Mouse (Mus musculus) heart, embryonic 14.5 days (tissue): ENCODE data around the gene Mapk8ip1. TPM values are rescaled to one million over a fixed set of nuclear protein-coding genes. Genes with fewer than 3 reads are reported as not detected.

Experiments
- ATAC-seq: fragments of 200-750 bp; cut with Nextera tagmentation; 2 replicates; pipeline ENCODE4 v1.8.0; 2017; ENCODE audit warnings: low read depth, moderate TSS enrichment; ENCODE audit not compliant: insufficient number of reproducible peaks, insufficient read depth, low FRiP score
- H3K27ac ChIP-seq, 2 experiments: fragments of 200-500 bp in 1 of 2; fragments of 300-500 bp in 1 of 2; sonication (generic) in 1 of 2; replicated peaks in 1 of 2; 2 replicates each; pipeline ENCODE4 v1.5.1; 2012 to 2014; ENCODE audit warnings: low read depth in 2 of 2, low read length in 2 of 2, control low read depth in 1 of 2, mild to moderate bottlenecking in 1 of 2, mixed read lengths in 1 of 2; ENCODE audit not compliant: control insufficient read depth in 1 of 2, insufficient read depth in 1 of 2
- H3K27me3 ChIP-seq: fragments of 300-500 bp; sonication (generic); 2 replicates; pipeline ENCODE4 v1.6.1; 2014; ENCODE audit warnings: mild to moderate bottlenecking, low read length, control low read depth; ENCODE audit not compliant: control insufficient read depth, insufficient read depth
- H3K36me3 ChIP-seq: fragments of 300-500 bp; sonication (generic); 2 replicates; pipeline ENCODE4 v1.6.1; 2014; ENCODE audit warnings: mild to moderate bottlenecking, control low read depth, low read length, mixed read lengths; ENCODE audit not compliant: control insufficient read depth, insufficient read depth
- H3K4me1 ChIP-seq, 2 experiments: fragments of 200-500 bp in 1 of 2; fragments of 300-500 bp in 1 of 2; sonication (generic) in 1 of 2; 2 replicates each; pipeline ENCODE4 v1.6.1; 2012 to 2014; ENCODE audit warnings: low read length in 2 of 2, control low read depth in 1 of 2, mixed read lengths in 1 of 2; ENCODE audit not compliant: control insufficient read depth in 2 of 2, insufficient read depth in 2 of 2
- H3K4me2 ChIP-seq: fragments of 300-500 bp; sonication (generic); 2 replicates; pipeline ENCODE4 v1.6.1; 2014; ENCODE audit warnings: mild to moderate bottlenecking, low read length
- H3K4me3 ChIP-seq, 2 experiments: fragments of 200-500 bp in 1 of 2; fragments of 300-500 bp in 1 of 2; sonication (generic) in 1 of 2; 2 replicates each; pipeline ENCODE4 v1.5.1; 2012 to 2014; ENCODE audit warnings: low read length in 2 of 2, mild to moderate bottlenecking in 2 of 2, control low read depth in 1 of 2, low read depth in 1 of 2, moderate library complexity in 1 of 2; ENCODE audit not compliant: control insufficient read depth in 1 of 2, insufficient read depth in 1 of 2
- H3K9ac ChIP-seq: fragments of 300-500 bp; sonication (generic); 2 replicates; pipeline ENCODE4 v1.6.1; 2014; ENCODE audit warnings: mild to moderate bottlenecking, low read length
- H3K9me3 ChIP-seq: fragments of 300-500 bp; sonication (generic); 2 replicates; pipeline ENCODE4 v1.6.1; 2016; ENCODE audit warnings: low read length, control low read depth; ENCODE audit not compliant: control insufficient read depth
- microRNA-seq: library from miRNA; unstranded; fragments of <30 nt; microRNA quantifications from one replicate; pipeline ENCODE4, GENCODE M21; 2016
- polyA plus RNA-seq: library from polyadenylated mRNA; unstranded; fragments of >200 nt; fragmentation: Nextera tagmentation; extraction: Ambion mirVana; gene quantifications from 2 replicates; pipeline ENCODE4 v1.2.1, GENCODE M21; 2014

Gene Mapk8ip1
- polyA plus RNA-seq, 1 experiment from 2014 or later = 2.9 TPM

- H3K4me1 ChIP-seq = no peaks in the 10 kb centered on the region
- H3K4me3 ChIP-seq = no peak overlapping the region
- H3K9me3 ChIP-seq = no peaks in the 10 kb centered on the region
- H3K9ac ChIP-seq = no peak overlapping the region
- H3K27me3 ChIP-seq = no peaks in the 10 kb centered on the region
- no peak overlapping the region for H3K4me2 ChIP-seq
- H3K36me3 ChIP-seq = peaks cover 49% of the 10 kb centered on the region
- ATAC-seq = no peak
- H3K27ac ChIP-seq = no peak overlapping the region
These were observed 58.6 kb downstream of the Mapk8ip1 start for GRCm38 (mm10) chr2:92342418-92342817.

Small RNA genes lying within 50 kb of the gene (microRNA-seq; reads per million reads assigned to microRNA genes)
- not detected for gene Mir7000

Other genes with a start within 250 kb of the Mapk8ip1 start
- 15.3 and 19.7 TPM in 2 replicates for gene Pex16, start 26.6 kb downstream of the Mapk8ip1 start, polyA plus RNA-seq
- gene Large2, start 26.4 kb downstream of the Mapk8ip1 start, polyA plus RNA-seq = 0.73 and 1.2 TPM in 2 replicates
- gene 1700029I15Rik, start 18.7 kb downstream of the Mapk8ip1 start, polyA plus RNA-seq = 0.44 and 1.5 TPM in 2 replicates
- 15.6 and 17.8 TPM in 2 replicates for gene Cry2, start 32.8 kb upstream of the Mapk8ip1 start, polyA plus RNA-seq
- gene Slc35c1, start 59.3 kb upstream of the Mapk8ip1 start, polyA plus RNA-seq = 6.7 and 7.1 TPM in 2 replicates
- gene Chst1, start 198.4 kb upstream of the Mapk8ip1 start, polyA plus RNA-seq = 2.3 and 2.5 TPM in 2 replicates